Mouse (Mus musculus): ENCODE results near the gene Bach2. TPM values are rescaled to one million over a fixed set of nuclear protein-coding genes. Genes with fewer than 3 reads are reported as not detected.

Gene Bach2
- total RNA-seq, 2 experiments from 2014 or later = 4.2 to 6.2 TPM

DNA sequence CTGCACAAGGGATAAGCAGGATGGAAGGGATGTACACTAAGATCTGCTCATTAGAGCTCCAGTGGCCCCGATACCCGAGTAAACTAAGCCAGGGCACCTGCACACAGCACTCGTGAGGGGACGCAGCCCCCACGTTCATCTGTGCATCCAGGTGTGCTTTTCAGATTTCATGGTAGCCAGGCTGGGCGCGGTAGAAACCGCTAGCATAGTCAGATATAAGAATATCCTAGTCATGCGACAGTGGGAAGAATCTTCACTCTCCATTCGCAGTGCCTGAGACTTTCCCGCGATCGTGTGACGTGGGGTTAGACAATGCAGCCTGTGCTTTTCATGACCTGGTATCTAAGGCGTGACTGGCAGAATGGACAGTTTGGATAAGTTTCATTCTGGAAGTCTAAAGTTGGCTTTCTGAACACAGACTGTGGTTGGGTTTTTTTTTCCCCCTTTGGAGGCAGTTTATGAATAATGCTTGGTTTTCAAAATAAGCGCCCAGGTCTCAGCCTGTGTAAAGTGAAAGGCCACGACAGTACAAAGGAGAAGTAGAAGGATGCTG is 290.9 kb downstream of the Bach2 start:
- no peak for DNase-seq

DNA sequence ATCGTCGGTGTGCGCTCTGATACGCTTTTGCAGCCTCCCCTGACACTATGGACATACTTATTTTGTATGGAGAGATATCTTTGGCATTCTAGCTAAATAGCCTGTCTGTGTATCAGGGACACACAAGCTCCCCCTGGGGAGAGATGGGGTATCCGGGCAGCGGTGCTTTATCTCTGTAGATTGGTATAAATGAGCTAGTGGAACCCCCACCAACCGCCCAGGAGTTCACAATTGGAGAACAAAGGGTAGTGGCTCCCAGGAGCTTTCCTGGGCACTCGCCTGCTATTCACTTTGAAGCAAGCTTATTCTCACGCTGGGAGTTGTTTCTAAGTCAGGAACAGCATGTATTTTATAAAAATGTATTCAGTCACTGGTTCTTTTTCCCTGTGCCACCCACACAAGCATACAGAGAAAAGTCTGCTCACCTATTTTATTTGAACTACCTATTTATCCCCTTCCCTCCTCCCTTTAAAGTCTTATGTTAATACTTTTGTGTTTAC is 291.9 kb downstream of the Bach2 start:
- DNase-seq = no peak

DNA sequence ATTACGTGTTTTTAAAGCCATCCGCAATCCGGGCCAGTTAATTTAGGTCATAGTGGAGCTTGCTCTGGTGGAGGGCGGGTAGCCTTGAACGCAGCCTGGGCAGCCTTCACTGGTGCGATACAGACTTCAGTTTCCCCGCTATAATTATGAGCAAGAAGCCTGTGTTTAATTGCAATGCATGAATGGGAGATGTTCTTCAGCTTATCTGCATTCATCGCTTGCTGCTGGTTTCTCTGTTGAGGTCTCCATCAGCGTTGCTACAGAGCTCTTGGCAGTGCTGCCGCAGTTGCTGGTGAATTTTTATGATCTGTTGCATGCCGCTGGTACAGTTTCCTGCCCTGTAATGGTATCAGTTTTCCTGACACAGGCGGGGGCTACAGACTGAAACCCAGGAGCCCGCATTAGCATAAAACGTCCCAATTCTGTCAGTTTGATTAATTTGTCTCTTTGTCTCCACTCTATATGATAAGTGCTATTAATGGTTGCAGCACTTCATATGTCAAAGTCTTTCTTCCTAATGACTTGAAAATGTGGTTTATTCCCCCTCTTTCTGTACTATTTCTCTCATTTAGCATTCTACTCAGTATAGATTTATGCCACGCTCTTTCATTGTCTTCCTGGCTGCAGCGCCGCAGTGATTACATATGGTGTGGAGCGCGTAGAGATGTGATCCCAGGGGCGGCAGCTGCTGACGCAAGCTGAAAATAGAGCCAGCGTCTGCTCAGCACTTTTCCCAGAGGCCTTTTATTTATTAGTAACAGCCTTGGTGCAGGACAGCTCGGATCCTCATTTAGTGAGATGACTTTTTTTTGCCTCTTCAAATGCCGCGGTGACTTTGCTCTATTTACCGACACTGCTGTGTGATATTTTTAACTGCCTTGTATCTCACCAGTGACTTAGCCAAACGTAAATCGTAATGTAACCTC is 292.6 kb downstream of the Bach2 start:
- DNase-seq = peak; percentile 48 to 56

DNA sequence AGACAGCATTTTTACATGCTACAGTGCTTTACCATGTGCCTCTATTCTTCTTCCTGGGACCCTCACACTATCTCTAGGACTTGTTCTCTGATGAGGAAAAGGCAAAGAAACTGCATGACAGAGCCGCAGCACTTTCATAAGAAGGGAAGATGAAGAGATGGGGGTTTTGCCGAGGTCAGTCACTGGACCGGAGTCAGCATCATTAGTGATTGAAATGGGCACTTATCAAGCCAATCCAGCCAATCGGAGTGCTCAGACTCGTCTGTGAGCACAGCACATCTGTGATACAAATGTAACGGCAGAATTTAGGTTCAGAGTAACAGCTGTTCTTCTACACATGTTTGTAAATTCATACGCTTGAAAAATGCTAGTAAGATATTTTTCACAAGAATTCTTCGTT is 293.5 kb downstream of the Bach2 start:
- DNase-seq = no peak

DNA sequence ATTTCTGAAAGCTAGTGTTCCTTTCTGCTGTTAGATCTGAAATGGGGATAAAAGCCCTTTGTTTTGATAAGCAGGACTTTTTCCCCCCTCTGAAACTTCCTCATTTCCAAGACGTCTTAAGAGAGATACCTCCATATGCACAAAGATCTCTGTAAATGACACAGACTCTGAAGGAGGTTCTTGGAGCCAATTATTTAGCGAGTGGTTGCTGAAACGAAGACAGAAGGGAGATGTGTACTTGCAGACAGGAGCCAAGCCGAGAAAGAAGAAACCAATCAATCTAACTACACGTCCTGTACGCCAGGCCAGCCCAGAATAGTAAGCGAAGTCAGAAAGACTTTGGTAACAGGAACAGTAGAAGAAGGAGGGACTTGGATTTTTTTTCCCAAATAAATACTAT is 295.1 kb downstream of the Bach2 start:
- no peak for DNase-seq

DNA sequence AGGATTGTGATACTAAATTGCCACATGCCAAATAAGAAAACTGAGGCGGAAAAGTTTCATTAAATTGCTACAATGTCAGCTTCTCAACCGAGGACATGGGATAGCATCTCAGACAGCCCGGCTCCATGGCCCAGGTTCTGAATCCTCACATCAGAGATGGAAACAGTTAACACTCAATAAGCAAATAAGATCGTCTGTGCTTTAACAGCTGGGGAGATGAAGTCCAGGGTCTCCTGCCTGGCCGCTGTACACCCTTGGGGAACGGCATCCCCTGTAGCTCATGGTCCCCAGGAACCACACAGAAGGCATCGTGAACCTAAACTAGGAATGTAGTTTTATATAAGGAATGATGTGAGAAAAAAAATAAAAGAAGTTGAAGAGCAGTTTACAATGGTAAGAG is 297.0 kb downstream of the Bach2 start:
- no peak for DNase-seq

DNA sequence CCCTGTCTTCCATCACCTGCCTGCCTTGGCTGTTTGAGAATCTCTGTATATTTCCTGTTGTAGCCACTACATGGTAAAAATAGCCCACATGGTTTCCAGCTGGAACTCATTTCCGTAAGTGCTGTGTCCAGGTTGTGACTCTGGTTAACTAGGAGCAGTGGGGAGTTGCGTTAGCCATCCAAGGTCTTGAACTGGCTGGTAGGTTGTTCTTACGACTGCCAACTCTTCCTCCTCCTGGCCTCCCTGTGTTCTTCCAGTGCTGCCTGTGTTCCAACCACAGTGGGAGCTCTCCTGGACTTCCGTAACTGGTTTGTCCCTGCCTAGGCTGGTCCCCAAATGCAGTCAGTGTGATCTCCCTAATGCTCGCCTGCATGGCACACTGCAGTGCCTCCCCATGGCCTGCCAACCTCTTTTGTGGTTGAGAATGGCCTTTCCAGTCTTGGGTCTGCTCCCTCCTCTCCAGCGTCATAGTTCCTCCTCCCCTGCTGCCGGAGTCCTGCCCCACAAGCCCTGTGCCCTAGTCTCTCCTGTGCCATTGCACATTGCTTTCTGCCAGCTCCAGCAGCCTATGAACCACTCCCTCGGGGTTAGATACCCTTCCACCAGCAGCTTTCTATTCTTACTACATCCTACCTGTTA is 298.4 kb downstream of the Bach2 start:
- DNase-seq = peak; percentile 26 to 33

DNA sequence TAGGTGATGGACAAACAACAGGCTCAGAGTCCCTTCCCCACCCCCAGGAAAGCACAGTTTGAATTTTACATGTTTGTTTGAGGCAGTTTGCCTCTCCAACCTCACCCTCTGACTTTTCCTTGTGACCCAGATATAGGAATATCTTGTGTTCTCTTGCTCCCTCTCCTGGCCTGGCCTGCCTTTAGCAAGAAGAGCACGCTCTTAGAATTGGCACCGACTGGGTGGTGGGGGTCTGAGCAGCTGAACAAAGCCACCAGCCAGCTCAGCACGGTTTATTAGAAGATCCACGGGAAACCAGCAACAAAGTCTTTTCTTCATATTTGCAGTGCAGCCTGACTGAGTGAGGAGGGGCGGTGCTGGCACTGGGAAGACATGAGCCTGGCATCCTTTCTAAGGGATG is 299.5 kb downstream of the Bach2 start:
- DNase-seq = peak; percentile 62 to 84

DNA sequence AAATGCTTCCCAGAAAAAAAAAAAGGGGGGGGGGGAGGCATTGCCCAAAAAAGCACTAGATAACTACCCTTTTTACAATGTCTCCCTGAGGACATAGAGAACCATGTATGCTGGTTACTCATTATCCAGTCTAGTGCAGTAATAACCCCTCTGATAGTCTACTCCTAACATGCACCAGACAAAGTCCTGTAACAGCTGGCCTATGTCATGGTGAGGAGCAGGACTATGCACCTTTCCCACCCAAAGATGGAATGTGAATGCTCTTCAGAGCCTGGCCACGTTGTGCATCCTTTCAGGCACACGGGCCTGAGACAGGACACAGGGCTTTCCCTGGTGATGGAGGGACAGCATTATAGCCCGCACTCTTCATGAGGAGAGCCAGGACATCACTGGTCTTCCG is 299.9 kb downstream of the Bach2 start:
- no peak for DNase-seq

DNA sequence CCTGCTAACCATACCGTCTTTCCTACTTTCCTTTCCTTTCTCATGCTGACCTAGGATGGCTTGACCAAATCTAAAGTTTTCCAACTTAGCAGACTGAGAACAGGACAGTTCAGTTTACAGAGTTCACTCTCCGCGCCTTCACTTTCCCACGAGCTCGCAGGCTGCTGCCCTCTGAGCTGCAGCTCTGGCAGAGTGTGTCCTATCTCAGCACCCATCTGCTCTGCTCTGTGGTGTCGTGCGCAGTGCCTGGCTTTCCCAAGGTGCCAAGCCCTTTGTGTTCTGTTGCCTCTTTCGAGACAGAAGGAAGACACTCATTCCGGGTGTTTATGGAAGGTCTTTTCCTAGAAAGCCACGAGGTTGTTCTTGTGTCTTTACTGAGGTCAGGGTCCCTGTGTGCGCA is 300.4 kb downstream of the Bach2 start:
- no peak for DNase-seq

DNA sequence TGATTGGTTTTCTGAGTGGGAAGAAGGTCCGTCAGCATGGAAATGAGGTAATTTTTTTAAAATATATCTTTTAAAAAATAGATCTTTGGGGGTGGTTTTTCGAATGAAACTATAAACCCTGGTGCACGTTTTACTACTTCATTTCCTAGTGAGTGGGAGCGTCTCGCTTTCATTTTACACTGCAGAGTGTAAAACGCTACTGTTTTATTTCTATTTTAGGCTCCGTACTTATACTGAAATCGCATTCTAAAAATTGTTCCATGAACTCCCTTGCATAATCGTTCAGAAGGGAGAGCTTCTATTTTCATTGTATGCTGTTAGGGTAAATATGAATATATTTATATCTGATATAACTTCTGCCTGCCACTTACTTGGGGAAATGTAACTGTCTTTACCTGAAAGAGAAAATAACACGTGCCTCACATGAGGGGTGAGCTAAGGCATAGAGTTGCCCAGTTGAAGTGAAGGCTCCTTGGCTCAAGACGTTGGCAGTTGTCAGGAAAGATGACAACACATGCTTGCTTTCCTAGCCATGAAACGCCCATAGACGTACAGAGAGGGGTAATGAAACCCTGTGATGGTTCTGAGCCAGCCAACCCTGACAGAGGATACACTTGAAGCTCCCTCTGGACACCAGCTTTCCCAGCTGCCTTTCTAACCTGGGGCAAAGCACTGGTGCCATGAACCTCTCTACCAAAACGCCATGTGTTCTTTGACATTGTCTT is 306.4 kb downstream of the Bach2 start:
- DNase-seq = no peak

DNA sequence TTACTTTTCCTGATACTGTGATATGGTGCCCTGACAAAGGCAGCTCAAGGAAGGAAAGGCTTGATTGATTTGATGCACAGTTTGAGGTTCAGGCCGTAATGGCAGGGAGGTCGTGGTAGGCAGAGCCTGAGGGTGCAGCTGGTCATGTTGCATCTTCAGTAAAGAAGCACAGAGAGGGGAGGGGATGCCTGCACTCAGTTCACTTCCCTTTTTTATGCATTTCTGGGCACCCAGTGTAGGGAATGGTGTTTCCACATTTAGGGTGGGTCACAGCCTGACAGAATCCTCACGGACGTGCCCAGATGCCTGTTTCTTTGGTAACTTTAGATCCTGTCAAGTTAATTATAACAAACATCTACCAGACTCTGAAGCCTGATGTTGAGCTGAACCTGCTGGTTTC is 306.9 kb downstream of the Bach2 start:
- DNase-seq = no peak

DNA sequence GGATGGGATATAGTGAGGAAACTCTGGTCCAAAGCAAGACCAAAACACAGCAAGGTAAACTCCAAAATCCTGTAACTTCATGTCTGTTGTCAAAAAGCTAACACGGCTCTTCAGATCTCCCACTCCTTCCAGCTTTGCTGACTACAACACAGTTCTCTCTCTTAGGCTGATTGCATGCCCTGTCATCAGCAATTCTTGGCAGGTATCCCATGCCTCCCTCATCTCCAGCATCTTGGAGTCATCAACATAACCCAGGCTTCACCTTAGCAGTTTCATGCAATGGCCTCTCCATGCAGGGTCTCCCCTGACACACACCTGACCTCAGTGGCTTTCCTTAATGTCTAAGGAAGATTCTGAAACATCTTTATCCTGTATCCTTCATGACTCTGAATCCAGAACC is 310.5 kb downstream of the Bach2 start:
- DNase-seq = no peak

DNA sequence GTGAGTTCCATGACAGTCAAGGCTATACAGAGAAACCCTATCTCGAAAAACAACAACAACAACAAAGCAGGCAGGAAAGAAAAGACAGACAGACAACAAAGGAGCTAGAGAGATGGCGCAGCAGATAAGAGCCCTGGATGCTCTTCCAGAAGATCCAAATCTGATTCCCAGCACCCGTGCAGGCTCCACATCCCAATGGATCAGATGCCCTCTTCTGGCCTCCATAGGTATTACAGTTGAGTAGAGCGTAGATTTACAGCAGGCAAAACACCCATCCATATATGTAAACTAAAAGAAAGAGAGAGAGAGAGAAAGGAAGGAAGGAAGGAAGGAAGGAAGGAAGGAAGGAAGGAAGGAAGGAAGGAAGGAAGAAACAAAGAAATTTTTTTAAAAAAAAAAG is 312.7 kb downstream of the Bach2 start:
- peak; percentile 33 to 59 for DNase-seq

DNA sequence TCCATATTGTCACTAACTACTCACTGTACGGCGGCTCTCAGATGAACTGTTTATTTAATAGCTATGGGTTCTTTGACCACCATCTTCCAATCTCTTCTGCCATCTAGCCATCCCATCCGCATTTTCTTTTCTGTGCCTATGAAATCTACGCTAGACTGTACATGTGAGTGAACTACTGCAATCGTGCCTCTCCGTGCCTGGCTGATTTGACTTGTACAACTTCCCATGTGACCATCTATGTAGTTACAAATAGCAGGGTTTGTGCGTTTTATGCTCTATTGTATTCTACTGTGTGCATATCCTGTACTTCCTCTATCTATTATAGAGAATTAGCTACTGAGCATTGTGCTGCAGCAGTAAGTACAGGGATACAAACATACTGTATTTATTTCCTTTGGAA is 316.9 kb downstream of the Bach2 start:
- DNase-seq = no peak

DNA sequence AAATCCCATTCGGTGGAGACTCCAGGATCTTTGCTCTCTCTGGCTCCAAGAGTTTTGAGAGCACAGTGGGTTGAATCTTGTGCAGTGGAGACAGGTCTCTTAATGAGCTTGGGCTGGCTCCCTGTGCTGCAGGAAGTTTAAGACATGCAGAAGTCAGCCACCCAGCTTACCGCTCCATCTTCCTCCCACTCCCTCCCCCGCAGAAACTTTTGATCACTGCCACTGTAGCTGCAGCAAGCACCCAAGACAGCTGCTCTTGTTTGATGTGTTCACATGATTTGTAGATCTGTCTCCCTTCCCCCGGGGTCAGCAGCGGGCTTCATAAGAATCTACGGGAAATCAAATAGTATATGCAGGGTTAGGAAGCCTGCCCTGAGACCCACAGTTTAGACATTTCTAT is 321.6 kb downstream of the Bach2 start:
- DNase-seq = peak in 1 of 2 experiments; percentile 27

DNA sequence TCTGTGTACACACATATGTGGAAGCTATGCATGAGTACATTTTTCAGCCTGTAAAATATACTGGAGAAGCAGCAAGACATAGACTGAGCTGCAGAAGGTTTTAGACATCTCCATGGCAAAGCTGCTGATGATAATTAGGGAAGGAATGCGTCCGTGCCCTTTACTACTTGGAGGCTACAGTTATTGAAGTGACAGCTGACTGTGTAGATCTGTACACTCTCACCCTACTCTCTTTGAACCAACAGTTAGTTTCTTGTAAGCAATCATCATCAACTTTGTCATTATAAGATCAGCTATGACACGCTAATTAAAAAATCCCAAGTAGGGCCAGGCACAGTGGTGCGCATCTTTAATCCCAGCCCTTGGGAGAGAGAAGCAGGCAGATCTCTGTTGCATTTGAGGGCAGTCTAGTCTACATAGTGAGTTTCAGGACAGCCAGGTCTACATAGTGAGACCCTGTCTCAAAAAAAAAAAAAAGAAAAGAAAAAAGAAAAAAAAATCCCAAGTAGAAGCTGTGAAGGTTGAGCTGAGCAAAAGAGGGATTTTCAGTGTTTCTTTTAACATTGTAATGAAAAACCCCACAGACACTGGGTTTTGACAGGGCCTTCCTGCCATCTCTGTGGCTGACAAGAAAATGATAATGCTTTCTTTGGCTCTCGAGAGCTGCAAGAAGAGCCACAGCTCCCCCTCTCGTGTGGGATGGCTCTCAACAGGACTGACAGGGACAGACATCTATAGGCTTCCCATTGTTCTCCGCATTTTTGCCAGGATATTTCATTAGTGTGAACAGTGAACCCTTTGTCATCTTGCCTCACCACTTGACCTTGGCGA is 322.3 kb downstream of the Bach2 start:
- no peak for DNase-seq

DNA sequence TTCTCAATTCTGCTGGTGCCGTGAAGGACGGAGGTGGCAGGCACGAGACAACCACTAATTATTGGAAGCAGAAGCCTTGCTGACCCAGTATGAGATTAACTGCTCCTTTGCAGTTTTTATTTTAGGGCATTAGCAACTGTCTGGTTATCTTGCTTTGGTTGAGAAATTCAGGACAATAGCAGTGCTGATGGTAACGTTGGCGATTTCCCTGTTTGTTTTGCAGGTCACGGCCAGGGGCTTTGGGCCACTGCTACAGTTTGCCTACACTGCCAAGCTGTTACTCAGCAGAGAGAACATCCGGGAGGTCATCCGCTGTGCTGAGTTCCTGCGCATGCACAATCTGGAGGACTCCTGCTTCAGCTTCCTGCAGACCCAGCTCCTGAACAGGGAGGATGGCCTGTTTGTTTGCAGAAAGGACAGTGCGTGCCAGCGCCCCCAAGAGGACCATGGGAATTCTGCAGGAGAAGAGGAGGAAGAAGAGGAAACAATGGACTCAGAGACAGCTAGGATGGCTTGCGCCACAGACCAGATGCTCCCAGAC is 323.0 kb downstream of the Bach2 start:
- DNase-seq = peak; percentile 65 to 82

DNA sequence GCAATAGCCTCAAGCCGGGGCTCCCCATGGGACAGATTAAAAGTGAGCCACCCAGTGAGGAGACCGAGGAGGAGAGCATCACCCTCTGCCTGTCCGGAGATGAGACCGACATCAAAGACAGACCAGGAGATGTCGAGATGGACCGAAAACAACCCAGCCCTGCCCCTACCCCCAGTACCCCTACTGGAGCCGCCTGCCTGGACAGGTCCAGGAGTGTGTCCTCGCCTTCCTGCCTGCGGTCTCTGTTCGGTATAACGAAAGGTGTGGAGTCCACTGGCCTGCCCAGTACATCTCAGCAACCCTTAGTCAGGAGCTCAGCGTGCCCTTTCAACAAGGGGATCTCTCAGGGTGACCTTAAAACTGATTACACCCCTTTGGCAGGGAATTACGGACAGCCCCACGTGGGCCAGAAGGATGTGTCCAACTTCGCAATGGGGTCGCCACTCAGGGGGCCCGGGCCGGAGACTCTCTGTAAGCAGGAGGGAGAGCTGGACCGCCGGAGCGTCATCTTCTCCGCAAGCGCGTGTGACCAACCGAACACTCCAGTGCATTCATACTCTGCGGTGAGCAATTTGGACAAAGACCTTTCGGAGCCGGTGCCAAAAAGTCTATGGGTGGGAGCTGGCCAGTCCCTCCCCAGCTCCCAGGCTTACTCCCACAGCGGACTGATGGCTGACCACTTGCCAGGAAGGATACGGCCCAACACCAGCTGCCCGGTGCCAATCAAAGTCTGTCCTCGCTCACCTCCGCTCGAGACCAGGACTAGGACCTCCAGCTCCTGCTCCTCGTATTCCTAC is 323.9 kb downstream of the Bach2 start:
- DNase-seq = no peak

DNA sequence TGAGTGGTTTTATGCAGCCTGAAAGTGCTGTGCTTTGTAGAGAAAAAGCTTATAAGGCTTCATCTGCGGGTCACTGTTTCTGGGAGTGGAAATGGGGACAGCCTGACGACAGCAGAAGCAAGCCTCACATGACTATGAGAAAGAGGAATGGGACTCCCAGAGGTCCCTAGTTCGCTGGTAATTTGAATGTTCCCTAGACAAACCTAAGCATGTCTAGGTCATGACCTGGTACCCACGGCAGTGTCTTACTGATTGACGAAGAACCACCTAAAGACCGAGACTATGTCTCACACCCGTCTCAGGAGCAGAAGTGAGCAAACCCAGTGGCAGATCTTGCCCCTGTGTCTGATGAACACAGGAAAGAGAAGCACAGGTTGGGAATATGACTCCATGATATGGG is 325.8 kb downstream of the Bach2 start:
- DNase-seq = peak in 1 of 2 experiments; percentile 36

Data from heart, adult 18-20 months (tissue).